Mouse (Mus musculus): ENCODE results near the gene Dnm1.
"Not testable (repeated sequence)": the region's sequence is repeated elsewhere in the genome, so short reads cannot be mapped to it uniquely, and the experiment has no call there.

The Dnm1 gene

GRCm38 (mm10) chr2:32305668-32306067 lies 47.5 kb downstream of the Dnm1 start:
- Histone ChIP-seq H3K36me3 (ENCODE audit: control insufficient read depth, insufficient read depth, low read length, poor library complexity, severe bottlenecking) (peaks cover 7% of the 10 kb centered on the region), H3K27me3 (ENCODE audit: control insufficient read depth, insufficient read depth, low read length, poor library complexity, severe bottlenecking) (no peaks in the 10 kb centered on the region)
- no peak for DNase-seq (ENCODE audit: low read depth, low spot score)

DNA sequence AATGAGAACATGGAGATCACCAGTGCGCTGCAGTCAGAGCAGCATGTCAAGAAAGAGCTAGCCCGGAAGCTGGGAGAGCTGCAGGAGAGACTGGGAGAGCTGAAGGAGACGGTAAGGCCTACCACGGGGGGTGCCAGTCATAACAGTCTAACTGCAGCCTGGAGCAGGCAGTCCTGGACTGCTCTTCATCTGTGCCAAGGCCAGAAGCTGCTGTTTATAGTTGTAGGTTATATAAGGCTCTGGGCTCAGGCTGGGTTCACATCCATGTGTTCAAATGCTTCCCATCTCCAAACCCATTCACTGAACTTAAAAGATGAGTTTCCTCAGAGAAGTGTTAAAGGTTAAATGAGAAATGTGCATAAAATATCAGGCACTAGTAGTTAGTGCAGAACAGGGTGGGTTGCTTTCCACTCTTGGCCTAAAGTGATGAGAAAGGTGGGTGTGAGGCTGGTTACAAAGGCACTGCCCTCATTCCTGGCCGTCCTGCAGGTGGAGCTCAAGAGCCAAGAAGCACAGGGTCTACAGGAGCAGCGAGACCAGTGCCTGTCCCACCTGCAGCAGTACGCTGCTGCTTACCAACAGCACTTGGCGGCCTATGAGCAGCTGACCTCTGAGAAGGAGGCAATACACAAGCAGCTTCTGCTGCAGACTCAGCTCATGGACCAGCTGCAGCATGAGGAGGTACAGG lies 48.8 kb downstream of the Dnm1 start:
- DNase-seq (ENCODE audit: low read depth, low spot score) = peak; percentile 60
- Histone ChIP-seq H3K27me3 (ENCODE audit: control insufficient read depth, insufficient read depth, low read length, poor library complexity, severe bottlenecking) (no peaks in the 10 kb centered on the region), H3K36me3 (ENCODE audit: control insufficient read depth, insufficient read depth, low read length, poor library complexity, severe bottlenecking) (peaks cover 9% of the 10 kb centered on the region)

- Histone ChIP-seq H3K36me3 (ENCODE audit: control insufficient read depth, insufficient read depth, low read length, poor library complexity, severe bottlenecking) (peaks cover 15% of the 10 kb centered on the region), H3K27me3 (ENCODE audit: control insufficient read depth, insufficient read depth, low read length, poor library complexity, severe bottlenecking) (no peaks in the 10 kb centered on the region)
- no peak for DNase-seq (ENCODE audit: low read depth, low spot score)
Observed at GRCm38 (mm10) chr2:32302952-32303351, 50.2 kb downstream of the Dnm1 start.

DNA sequence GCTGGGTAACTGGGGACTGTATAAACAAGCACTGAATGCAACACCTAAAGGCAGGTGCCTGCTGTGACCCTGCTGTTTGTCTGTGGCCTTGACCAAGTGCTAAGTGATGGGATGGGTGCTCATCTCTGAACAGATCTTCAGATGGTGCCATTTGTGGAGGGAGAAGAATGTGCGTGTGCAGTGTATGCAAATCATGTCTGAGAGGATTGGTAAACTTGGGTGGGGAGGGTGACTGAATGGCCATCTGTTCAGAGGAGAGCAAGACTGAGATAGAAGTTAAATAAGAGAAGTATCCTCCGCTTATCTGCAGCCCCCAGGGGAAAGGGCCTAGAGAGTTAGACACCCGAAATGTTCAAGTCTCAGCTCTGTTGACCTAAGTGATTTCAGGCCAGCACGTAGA lies 53.7 kb downstream of the Dnm1 start:
- Histone ChIP-seq H3K27me3 (ENCODE audit: control insufficient read depth, insufficient read depth, low read length, poor library complexity, severe bottlenecking) (no peaks in the 10 kb centered on the region), H3K36me3 (ENCODE audit: control insufficient read depth, insufficient read depth, low read length, poor library complexity, severe bottlenecking) (peaks cover 18% of the 10 kb centered on the region; the same call in 1 of the 2 replicates)
- DNase-seq (ENCODE audit: low read depth, low spot score) = no peak

GRCm38 (mm10) chr2:32295842-32296241 lies 57.3 kb downstream of the Dnm1 start:
- not testable (repeated sequence) for H3K27me3 ChIP-seq (ENCODE audit: control insufficient read depth, insufficient read depth, low read length, poor library complexity, severe bottlenecking); DNase-seq (ENCODE audit: low read depth, low spot score)
- peaks cover 14% of the 10 kb centered on the region; the same call in 1 of the 2 replicates for H3K36me3 ChIP-seq (ENCODE audit: control insufficient read depth, insufficient read depth, low read length, poor library complexity, severe bottlenecking)

- no peak for DNase-seq (ENCODE audit: low read depth, low spot score)
- H3K27me3 ChIP-seq (ENCODE audit: control insufficient read depth, insufficient read depth, low read length, poor library complexity, severe bottlenecking) = no peaks in the 10 kb centered on the region
- H3K36me3 ChIP-seq (ENCODE audit: control insufficient read depth, insufficient read depth, low read length, poor library complexity, severe bottlenecking) = peaks cover 13% of the 10 kb centered on the region; the same call in 1 of the 2 replicates
Observed at GRCm38 (mm10) chr2:32295285-32295684, 57.9 kb downstream of the Dnm1 start.

- H3K27me3 ChIP-seq (ENCODE audit: control insufficient read depth, insufficient read depth, low read length, poor library complexity, severe bottlenecking) = no peaks in the 10 kb centered on the region
- H3K36me3 ChIP-seq (ENCODE audit: control insufficient read depth, insufficient read depth, low read length, poor library complexity, severe bottlenecking) = peaks cover 11% of the 10 kb centered on the region; the same call in 1 of the 2 replicates
- DNase-seq (ENCODE audit: low read depth, low spot score) = no peak
Observed at GRCm38 (mm10) chr2:32294348-32294747, 58.8 kb downstream of the Dnm1 start.

DNA sequence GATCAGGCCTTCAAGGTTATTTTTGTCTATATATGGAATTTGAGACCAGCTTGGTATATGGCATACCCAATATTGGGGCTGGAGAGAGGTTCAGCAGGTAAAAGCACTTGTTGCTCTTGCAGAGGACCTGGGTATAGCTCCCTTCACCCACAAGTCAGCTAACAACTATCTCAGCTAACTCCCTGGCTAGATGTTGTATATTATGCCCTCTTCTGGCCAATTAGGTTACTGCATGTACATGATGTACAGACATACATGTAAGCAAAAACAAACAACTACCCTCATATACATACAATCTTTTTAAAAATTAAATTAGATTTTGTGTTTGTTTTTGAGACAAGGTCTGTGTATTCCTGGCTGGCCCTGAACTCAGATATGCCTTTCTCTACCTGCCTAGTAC lies 63.6 kb downstream of the Dnm1 start:
- no peaks in the 10 kb centered on the region for H3K27me3 ChIP-seq (ENCODE audit: control insufficient read depth, insufficient read depth, low read length, poor library complexity, severe bottlenecking)
- DNase-seq (ENCODE audit: low read depth, low spot score) = peak; percentile 88
- no peaks in the 10 kb centered on the region for H3K36me3 ChIP-seq (ENCODE audit: control insufficient read depth, insufficient read depth, low read length, poor library complexity, severe bottlenecking)

GRCm38 (mm10) chr2:32288371-32288931 lies 64.7 kb downstream of the Dnm1 start:
- no peak for DNase-seq (ENCODE audit: low read depth, low spot score)
- no peaks in the 10 kb centered on the region for H3K27me3 ChIP-seq (ENCODE audit: control insufficient read depth, insufficient read depth, low read length, poor library complexity, severe bottlenecking)
- H3K36me3 ChIP-seq (ENCODE audit: control insufficient read depth, insufficient read depth, low read length, poor library complexity, severe bottlenecking) = no peaks in the 10 kb centered on the region

- DNase-seq (ENCODE audit: low read depth, low spot score) = peak; percentile 100
- no peaks in the 10 kb centered on the region for H3K36me3 ChIP-seq (ENCODE audit: control insufficient read depth, insufficient read depth, low read length, poor library complexity, severe bottlenecking)
Observed at GRCm38 (mm10) chr2:32287923-32288367, 65.2 kb downstream of the Dnm1 start, which contains the start of gene Swi5. Gene Swi5 (minus strand): TSS chr2:32288075.

DNA sequence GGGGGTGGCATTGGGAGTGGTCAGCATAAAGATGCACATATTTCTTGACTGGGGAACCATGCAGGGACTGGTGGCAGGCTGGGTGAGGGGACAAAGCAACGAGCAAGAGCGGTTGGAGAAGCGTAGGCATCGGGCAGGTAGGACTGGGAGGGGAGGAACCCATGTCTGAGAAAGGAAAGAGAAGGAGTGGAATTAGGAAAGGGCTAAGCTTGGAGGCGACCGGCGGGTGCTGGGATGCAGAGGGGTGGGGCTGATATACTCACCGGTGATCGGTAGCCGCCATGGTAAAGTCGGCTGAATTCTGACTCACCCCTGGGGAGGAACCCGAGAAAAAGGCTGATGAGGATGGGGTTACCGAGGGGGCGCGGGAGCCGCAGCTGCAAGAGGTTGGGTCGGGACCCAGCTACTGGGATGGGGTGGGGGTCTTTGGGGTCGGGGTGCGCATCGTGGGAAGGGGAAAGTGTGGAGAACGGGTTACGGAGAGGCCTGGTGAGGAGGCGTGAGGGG lies 65.8 kb downstream of the Dnm1 start, which contains the start of gene Golga2:
Golga2 (plus strand) TSS at position 51 of the 507 bp plus-strand sequence.
- H3K27me3 ChIP-seq (ENCODE audit: control insufficient read depth, insufficient read depth, low read length, poor library complexity, severe bottlenecking) = no peaks in the 10 kb centered on the region
- no peaks in the 10 kb centered on the region for H3K36me3 ChIP-seq (ENCODE audit: control insufficient read depth, insufficient read depth, low read length, poor library complexity, severe bottlenecking)
- no peak for DNase-seq (ENCODE audit: low read depth, low spot score)

More at GRCm38 (mm10) chr2:32287923-32288367, 65.2 kb downstream of the Dnm1 start, which contains the start of gene Swi5:
- no peaks in the 10 kb centered on the region for H3K27me3 ChIP-seq (ENCODE audit: control insufficient read depth, insufficient read depth, low read length, poor library complexity, severe bottlenecking)

GRCm38 (mm10) chr2:32283986-32284385 lies 69.2 kb downstream of the Dnm1 start:
- no peak for DNase-seq (ENCODE audit: low read depth, low spot score)
- H3K36me3 ChIP-seq (ENCODE audit: control insufficient read depth, insufficient read depth, low read length, poor library complexity, severe bottlenecking) = no peaks in the 10 kb centered on the region
- H3K27me3 ChIP-seq (ENCODE audit: control insufficient read depth, insufficient read depth, low read length, poor library complexity, severe bottlenecking) = no peaks in the 10 kb centered on the region

DNA sequence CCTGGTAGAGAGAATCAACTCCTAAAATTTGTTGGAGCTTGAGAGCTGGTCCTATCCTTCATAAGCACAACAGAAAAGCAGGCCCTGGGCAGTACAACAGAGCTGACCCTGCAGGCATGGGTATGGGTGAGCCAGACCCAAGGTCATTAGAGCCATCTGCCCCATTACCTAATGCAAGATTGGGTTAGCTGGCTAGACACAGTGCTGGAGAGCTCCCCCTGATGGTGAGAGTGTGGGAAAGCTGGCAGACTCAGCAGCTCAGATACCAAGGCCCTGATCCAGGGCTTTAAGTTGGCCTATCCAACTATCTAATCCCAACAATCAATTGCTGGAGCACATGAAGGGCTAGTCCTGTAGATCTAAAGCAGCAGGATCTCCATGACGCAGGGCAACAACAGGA lies 70.4 kb downstream of the Dnm1 start:
- H3K27me3 ChIP-seq (ENCODE audit: control insufficient read depth, insufficient read depth, low read length, poor library complexity, severe bottlenecking) = no peaks in the 10 kb centered on the region
- peaks cover 6% of the 10 kb centered on the region; the same call in 1 of the 2 replicates for H3K36me3 ChIP-seq (ENCODE audit: control insufficient read depth, insufficient read depth, low read length, poor library complexity, severe bottlenecking)
- DNase-seq (ENCODE audit: low read depth, low spot score) = peak; percentile 78

DNA sequence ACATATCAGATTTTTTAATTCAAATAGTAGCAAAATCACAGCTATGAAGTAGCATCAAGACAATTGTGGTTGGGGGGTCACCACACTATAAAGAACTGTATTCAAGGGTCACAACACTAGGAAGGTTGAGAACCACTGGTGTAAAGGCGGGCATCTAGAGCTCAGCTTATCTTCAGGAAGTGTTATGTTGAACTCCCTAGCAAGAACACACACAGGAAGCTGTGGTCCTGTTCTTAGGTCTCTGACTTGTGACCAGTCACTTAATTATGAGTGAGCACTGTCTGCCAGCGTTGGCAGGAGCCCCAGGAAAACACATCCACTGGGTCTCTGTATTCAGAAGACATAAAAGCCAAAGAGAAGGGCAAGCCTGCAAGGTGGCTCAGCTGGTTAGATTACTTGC lies 70.8 kb downstream of the Dnm1 start:
- Histone ChIP-seq H3K36me3 (ENCODE audit: control insufficient read depth, insufficient read depth, low read length, poor library complexity, severe bottlenecking) (peaks cover 6% of the 10 kb centered on the region; the same call in 1 of the 2 replicates), H3K27me3 (ENCODE audit: control insufficient read depth, insufficient read depth, low read length, poor library complexity, severe bottlenecking) (no peaks in the 10 kb centered on the region)
- DNase-seq (ENCODE audit: low read depth, low spot score) = no peak

DNA sequence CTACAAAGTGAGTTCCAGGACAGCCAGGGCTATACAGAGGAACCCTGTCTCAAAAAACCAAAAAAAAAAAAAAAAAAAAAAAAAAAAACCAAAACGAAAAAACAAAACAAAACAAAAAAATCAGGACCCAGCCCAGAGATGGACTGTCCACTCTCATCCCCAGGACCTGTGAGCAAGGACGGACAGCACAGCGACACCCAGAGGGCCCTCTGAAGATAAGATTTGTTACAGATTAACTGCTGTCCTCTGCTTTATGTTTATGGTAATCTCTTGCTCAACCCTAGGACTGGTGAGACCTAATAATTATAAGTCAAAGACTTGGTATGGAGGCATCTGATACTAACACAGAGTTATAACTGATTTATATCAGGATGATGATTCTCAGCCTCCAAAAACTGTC lies 77.3 kb downstream of the Dnm1 start:
- DNase-seq (ENCODE audit: low read depth, low spot score) = no peak
- Histone ChIP-seq H3K36me3 (ENCODE audit: control insufficient read depth, insufficient read depth, low read length, poor library complexity, severe bottlenecking) (peaks cover 6% of the 10 kb centered on the region; the same call in 1 of the 2 replicates), H3K27me3 (ENCODE audit: control insufficient read depth, insufficient read depth, low read length, poor library complexity, severe bottlenecking) (no peaks in the 10 kb centered on the region)
